Mouse (Mus musculus) heart, postnatal 14 days (tissue): Measurements from ENCODE around the gene Astl. TPM values are rescaled to one million over a fixed set of nuclear protein-coding genes. Genes with fewer than 3 reads are reported as not detected.

Experiments
- DNase-seq, 2 experiments: peaks; one replicate each; pipeline ENCODE4 v3.0.0; 2021 to 2022
- intact Hi-C: fragments of 180-260 bp; cut with DNase I; formaldehyde crosslinking; loops from one replicate; pipeline ENCODE4 v1.15.1; 2025
- total RNA-seq, 2 experiments: library from RNA; stranded (reverse); gene quantifications; 2 replicates each; pipeline ENCODE4 v1.2.3; 2021

Astl gene
- total RNA-seq, 2 experiments from 2014 or later: not detected

- intact Hi-C loops: loop anchor here (1.0 to 5.0 kb wide), 3 partner anchors 68 to 195 kb away; no protein-coding TSS in a partner anchor
- peak; percentile 87 to 90 for DNase-seq
These were observed 24.2 kb downstream of the Astl start, which contains the start of gene Adra2b for GRCm38 (mm10) chr2:127362459-127363281. Gene Adra2b (plus strand): TSS chr2:127363208.

GRCm38 (mm10) chr2:127363282-127363652, 24.8 kb downstream of the Astl start:
- no peak for DNase-seq
- intact Hi-C loops: loop anchor here (5.0 kb wide), 2 partner anchors 139 to 194 kb away; no protein-coding TSS in a partner anchor

- intact Hi-C loops: loop anchor here (5.0 kb wide), 2 partner anchors 139 to 194 kb away; no protein-coding TSS in a partner anchor
- DNase-seq: no peak
These were observed 25.3 kb downstream of the Astl start for GRCm38 (mm10) chr2:127363696-127364095.

GRCm38 (mm10) chr2:127364452-127364851, 26.0 kb downstream of the Astl start:
- DNase-seq: no peak
- intact Hi-C loops: loop anchor here (5.0 kb wide), 2 partner anchors 138 to 193 kb away; no protein-coding TSS in a partner anchor

- no peak for DNase-seq
- intact Hi-C loops: no loop called here
These were observed 28.8 kb downstream of the Astl start for GRCm38 (mm10) chr2:127367126-127367820.

GRCm38 (mm10) chr2:127369703-127370376, 31.4 kb downstream of the Astl start:
- no peak for DNase-seq
- intact Hi-C loops: no loop called here

- no peak for DNase-seq
- intact Hi-C loops: no loop called here
These were observed 32.4 kb downstream of the Astl start for GRCm38 (mm10) chr2:127370561-127371483.

- intact Hi-C loops: no loop called here
- DNase-seq: peak in 1 of 2 experiments; percentile 36
These were observed 33.0 kb downstream of the Astl start for GRCm38 (mm10) chr2:127371484-127371861.

GRCm38 (mm10) chr2:127372082-127372481, 33.6 kb downstream of the Astl start:
- DNase-seq: no peak
- intact Hi-C loops: no loop called here

- no peak for DNase-seq
- intact Hi-C loops: no loop called here
These were observed 35.7 kb downstream of the Astl start for GRCm38 (mm10) chr2:127374131-127374530.

GRCm38 (mm10) chr2:127375087-127375486, 36.6 kb downstream of the Astl start:
- intact Hi-C loops: no loop called here
- DNase-seq: no peak

GRCm38 (mm10) chr2:127375759-127376341, 37.4 kb downstream of the Astl start:
- intact Hi-C loops: no loop called here
- no peak for DNase-seq

- DNase-seq: no peak
- intact Hi-C loops: no loop called here
These were observed 38.1 kb downstream of the Astl start for GRCm38 (mm10) chr2:127376423-127377051.

- intact Hi-C loops: no loop called here
- DNase-seq: no peak
These were observed 39.6 kb downstream of the Astl start for GRCm38 (mm10) chr2:127377942-127378610.

- no peak for DNase-seq
- intact Hi-C loops: no loop called here
These were observed 40.2 kb downstream of the Astl start for GRCm38 (mm10) chr2:127378611-127378990.

GRCm38 (mm10) chr2:127379250-127379649, 40.8 kb downstream of the Astl start:
- intact Hi-C loops: no loop called here
- DNase-seq: peak in 1 of 2 experiments; percentile 25

- intact Hi-C loops: no loop called here
- peak in 1 of 2 experiments; percentile 61 for DNase-seq
These were observed 45.4 kb downstream of the Astl start for GRCm38 (mm10) chr2:127383881-127384280.

GRCm38 (mm10) chr2:127387521-127387920, 49.1 kb downstream of the Astl start:
- peak in 1 of 2 experiments; percentile 52 for DNase-seq

More at GRCm38 (mm10) chr2:127387521-127387920, 49.1 kb downstream of the Astl start:
- intact Hi-C loops: no loop called here
